10 mouse cellular contexts compared by ENCODE assay signal in the genomic region with DNA sequence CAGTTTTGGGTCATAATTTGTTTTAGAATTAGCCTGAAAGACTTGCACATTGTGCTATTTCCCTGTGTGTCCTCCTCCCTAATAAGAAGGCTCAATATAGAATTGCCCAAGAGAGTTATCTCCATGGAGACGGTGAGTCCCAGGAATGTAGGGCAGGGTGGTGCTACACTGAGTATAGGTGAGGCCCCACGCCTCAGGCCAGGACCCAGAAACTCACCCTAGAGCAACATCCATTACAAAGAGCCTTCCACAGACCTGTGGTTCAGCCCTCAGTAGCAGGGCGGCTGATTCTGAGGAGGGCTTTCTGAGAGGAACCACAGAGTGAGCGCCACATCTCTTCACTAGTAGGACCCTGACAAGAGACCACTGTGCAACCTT. TPM values are rescaled to one million over a fixed set of nuclear protein-coding genes. Genes with fewer than 3 reads are reported as not detected.
DNase-seq lines count a peak whose midpoint lies in the region; ATAC-seq lines count a peak whose summit lies in the region.
"Had no signal": no experiment of that assay in that cellular context is flagged by ENCODE, and none has a peak within 500 bp of the region (broad histone marks: within the 10 kb centered on the region; RNA-seq: fewer than 3 reads in every experiment).

No protein-coding gene starts in this region.

- H3K4me1 ChIP-seq in heart, embryonic 15.5 days (replicated peaks), result peaks cover 37% of the 10 kb centered on the region
- H3K4me1 ChIP-seq in neural tube, embryonic 13.5 days (replicated peaks), result peaks cover 12% of the 10 kb centered on the region
- H3K4me1 ChIP-seq in neural tube, embryonic 15.5 days, result no peaks in the 10 kb centered on the region
- H3K4me1 ChIP-seq in limb, embryonic 11.5 days (ENCODE audit: control insufficient read depth, insufficient read depth, low read length), result peaks cover 6% of the 10 kb centered on the region

- 44% methylated on average over 4 of the region's 4 CpGs for WGBS in heart, embryonic 15.5 days
- 65% methylated on average over 4 of the region's 4 CpGs for WGBS in neural tube, embryonic 13.5 days
- WGBS in neural tube, embryonic 15.5 days, result 73% methylated on average over 4 of the region's 4 CpGs
- WGBS in limb, embryonic 11.5 days, result 81% methylated on average over 4 of the region's 4 CpGs

- no peak overlapping the region for H3K4me2 ChIP-seq in heart, embryonic 15.5 days
- no peak overlapping the region for H3K4me2 ChIP-seq in neural tube, embryonic 13.5 days
- H3K4me2 ChIP-seq in neural tube, embryonic 15.5 days, result no peak overlapping the region
- H3K4me2 ChIP-seq in limb, embryonic 11.5 days (ENCODE audit: low read depth, severe bottlenecking), result no peak overlapping the region

- no peak overlapping the region for H3K9ac ChIP-seq in heart, embryonic 15.5 days
- no peak overlapping the region for H3K9ac ChIP-seq in neural tube, embryonic 13.5 days
- no peak overlapping the region for H3K9ac ChIP-seq in neural tube, embryonic 15.5 days (replicated peaks)
- H3K9ac ChIP-seq in limb, embryonic 11.5 days (ENCODE audit: low read length), result no peak overlapping the region

- no peaks in the 10 kb centered on the region for H3K9me3 ChIP-seq in heart, embryonic 15.5 days (replicated peaks)
- no peaks in the 10 kb centered on the region for H3K9me3 ChIP-seq in neural tube, embryonic 13.5 days
- no peaks in the 10 kb centered on the region for H3K9me3 ChIP-seq in neural tube, embryonic 15.5 days (replicated peaks)
- no peaks in the 10 kb centered on the region for H3K9me3 ChIP-seq in limb, embryonic 11.5 days (ENCODE audit: control insufficient read depth, low read length)
- H3K9me3 ChIP-seq: G1E had no signal

- ATAC-seq in heart, embryonic 15.5 days (replicated peaks; ENCODE audit: insufficient number of reproducible peaks, insufficient read depth, low FRiP score, low read depth), result peak; percentile 61
- no peak for ATAC-seq in neural tube, embryonic 13.5 days (ENCODE audit: low read depth)
- no peak for ATAC-seq in neural tube, embryonic 15.5 days (ENCODE audit: low FRiP score)
- ATAC-seq in limb, embryonic 11.5 days (ENCODE audit: insufficient number of reproducible peaks, low FRiP score, low TSS enrichment, low read depth), result peak; percentile 41; the same call in 1 of the 2 replicates
- no peak for ATAC-seq in monocyte, adult 5-6 weeks (replicated peaks; ENCODE audit: insufficient number of reproducible peaks, low FRiP score, low TSS enrichment, poor library complexity, severe bottlenecking)
- ATAC-seq in megakaryocyte-erythroid progenitor cell, adult 5-6 weeks (replicated peaks; ENCODE audit: low FRiP score, low TSS enrichment, poor library complexity, severe bottlenecking), result no peak
- ATAC-seq: hindbrain, embryonic 16.5 days had no signal

- DNase-seq in heart, adult 8-10 months (ENCODE audit: low spot score), result no peak
- no peak for DNase-seq in limb, embryonic 11.5 days (ENCODE audit: low spot score)
- no peak for DNase-seq in thymus, adult 18-20 months

- H3K27ac ChIP-seq in heart, embryonic 15.5 days, result peak overlapping the region; percentile 88
- peak overlapping the region; percentile 18; the same call in 1 of the 2 replicates for H3K27ac ChIP-seq in neural tube, embryonic 13.5 days (replicated peaks)
- H3K27ac ChIP-seq in neural tube, embryonic 15.5 days (replicated peaks), result no peak overlapping the region
- H3K27ac ChIP-seq in limb, embryonic 11.5 days (replicated peaks; ENCODE audit: low read depth, low read length), result peak overlapping the region; percentile 72

- no peak overlapping the region for H3K4me3 ChIP-seq in heart, embryonic 15.5 days
- H3K4me3 ChIP-seq in neural tube, embryonic 13.5 days, result no peak overlapping the region
- no peak overlapping the region for H3K4me3 ChIP-seq in neural tube, embryonic 15.5 days (replicated peaks)
- no peak overlapping the region for H3K4me3 ChIP-seq in limb, embryonic 11.5 days (ENCODE audit: low read depth, low read length)

- no peaks in the 10 kb centered on the region for H3K27me3 ChIP-seq in heart, embryonic 15.5 days
- no peaks in the 10 kb centered on the region for H3K27me3 ChIP-seq in neural tube, embryonic 13.5 days
- no peaks in the 10 kb centered on the region for H3K27me3 ChIP-seq in neural tube, embryonic 15.5 days (replicated peaks)
- no peaks in the 10 kb centered on the region for H3K27me3 ChIP-seq in limb, embryonic 11.5 days (ENCODE audit: control insufficient read depth, insufficient read depth, low read length)

- peaks cover 36% of the 10 kb centered on the region for H3K36me3 ChIP-seq in heart, embryonic 15.5 days
- peaks cover 8% of the 10 kb centered on the region; the same call in 1 of the 2 replicates for H3K36me3 ChIP-seq in neural tube, embryonic 13.5 days
- H3K36me3 ChIP-seq in neural tube, embryonic 15.5 days, result peaks cover 6% of the 10 kb centered on the region
- peaks cover 8% of the 10 kb centered on the region for H3K36me3 ChIP-seq in limb, embryonic 11.5 days (ENCODE audit: control insufficient read depth, insufficient read depth, low read length)
- H3K36me3 ChIP-seq: G1E had no signal

RNA-seq across cellular contexts. Expression of a gene that starts 51.0 kb away (rescaled TPM):
- 92.1 and 115 TPM in 2 replicates for polyA plus RNA-seq in heart, embryonic 15.5 days (2015; fragmentation: Nextera tagmentation; extraction: Ambion mirVana)
- total RNA-seq in heart, adult 8-10 months (2022), result 1 to 10 TPM in 2 of 4 experiments, under 1 TPM in 2; 0.66 to 1.2 (median 0.93) TPM
- polyA plus RNA-seq in neural tube, embryonic 13.5 days (2015; fragmentation: Nextera tagmentation; extraction: Ambion mirVana), result 3.3 and 6.5 TPM in 2 replicates
- 4.7 and 5.5 TPM in 2 replicates for polyA plus RNA-seq in neural tube, embryonic 15.5 days (2015; fragmentation: Nextera tagmentation; extraction: Ambion mirVana)
- polyA plus RNA-seq in limb, embryonic 11.5 days (2014; fragmentation: Nextera tagmentation; extraction: Ambion mirVana), result 9.2 and 10.2 TPM in 2 replicates
- not detected in 3 replicates for total RNA-seq in monocyte, adult 5-6 weeks (2017)
- 3.9 TPM in 1 of 2 replicates, not detected in the other for total RNA-seq in megakaryocyte-erythroid progenitor cell, adult 5-6 weeks (2014; fragmentation: Nextera tagmentation)
- not detected in 2 replicates for total RNA-seq in megakaryocyte-erythroid progenitor cell, adult 5-6 weeks (2017)

Comparison
In these comparisons a context has a peak if more than half of its experiments do, and no peak if none do; other contexts are left out.
1. ATAC-seq: peak in heart, embryonic 15.5 days (single experiment) and limb, embryonic 11.5 days (single experiment); none in neural tube, embryonic 13.5 days (single experiment), neural tube, embryonic 15.5 days (single experiment), monocyte, adult 5-6 weeks (single experiment) and megakaryocyte-erythroid progenitor cell, adult 5-6 weeks (single experiment).